Mouse (Mus musculus) limb, embryonic 11.5 days (tissue): ENCODE results near the gene Tsc2. TPM values are rescaled to one million over a fixed set of nuclear protein-coding genes. Genes with fewer than 3 reads are reported as not detected.
A peak's percentile ranks its signal among the peaks of the same experiment; 100 is the strongest.

Experiments used
- ATAC-seq: fragments of 200-750 bp; cut with Nextera tagmentation; 2 replicates; pipeline ENCODE4 v1.8.0; 2017; ENCODE audit warnings: low read depth; ENCODE audit not compliant: insufficient number of reproducible peaks, low FRiP score, low TSS enrichment
- DNase-seq: peaks from one replicate; pipeline ENCODE4 v3.0.0-alpha.2; 2015; ENCODE audit warnings: low spot score
- H3K27ac ChIP-seq: fragments of 300-500 bp; sonication (generic); replicated peaks from 2 replicates; pipeline ENCODE4 v1.5.1; 2014; ENCODE audit warnings: low read depth, mild to moderate bottlenecking, low read length
- H3K27me3 ChIP-seq: fragments of 300-500 bp; sonication (generic); 2 replicates; pipeline ENCODE4 v1.6.1; 2014; ENCODE audit warnings: mild to moderate bottlenecking, low read length, mixed read lengths; ENCODE audit not compliant: control insufficient read depth, insufficient read depth
- H3K36me3 ChIP-seq: fragments of 300-500 bp; sonication (generic); 2 replicates; pipeline ENCODE4 v1.6.1; 2014; ENCODE audit warnings: mild to moderate bottlenecking, low read length, moderate library complexity, mixed read lengths; ENCODE audit not compliant: control insufficient read depth, insufficient read depth
- H3K4me1 ChIP-seq: fragments of 300-500 bp; sonication (generic); 2 replicates; pipeline ENCODE4 v1.6.1; 2014; ENCODE audit warnings: low read length, mixed read lengths; ENCODE audit not compliant: control insufficient read depth, insufficient read depth
- H3K4me2 ChIP-seq: fragments of 300-500 bp; sonication (generic); 2 replicates; pipeline ENCODE4 v1.6.1; 2014; ENCODE audit warnings: low read depth, mild to moderate bottlenecking, moderate library complexity; ENCODE audit not compliant: severe bottlenecking
- H3K4me3 ChIP-seq: fragments of 300-500 bp; sonication (generic); 2 replicates; pipeline ENCODE4 v1.5.1; 2014; ENCODE audit warnings: low read depth, low read length
- H3K9ac ChIP-seq: fragments of 300-500 bp; sonication (generic); 2 replicates; pipeline ENCODE4 v1.6.1; 2014; ENCODE audit warnings: mild to moderate bottlenecking, low read length
- H3K9me3 ChIP-seq: fragments of 300-500 bp; sonication (generic); 2 replicates; pipeline ENCODE4 v1.6.1; 2016; ENCODE audit warnings: low read length; ENCODE audit not compliant: control insufficient read depth
- WGBS: fragments of 180-500 bp; shearing (Covaris S2); extraction: QIAGEN DNeasy Blood & Tissue Kit; methylation state at CpG from one replicate; pipeline ENCODE4 v1.1.7; 2014; 5-methylcytosine and 5-hydroxymethylcytosine counted together
- polyA plus RNA-seq: library from polyadenylated mRNA; unstranded; fragments of >200 nt; fragmentation: Nextera tagmentation; extraction: Ambion mirVana; gene quantifications from 2 replicates; pipeline ENCODE4 v1.2.1, GENCODE M21; 2014

Tsc2 gene
- polyA plus RNA-seq, 1 experiment from 2014 or later = 62.7 TPM

GRCm38 (mm10) chr17:24617561-24618194 is 14.8 kb downstream of the Tsc2 start:
- H3K9me3 ChIP-seq = no peaks in the 10 kb centered on the region
- H3K4me3 ChIP-seq = no peak overlapping the region
- H3K27ac ChIP-seq = no peak overlapping the region
- ATAC-seq (no peak), DNase-seq (no peak)
- WGBS = 87% methylated on average over 14 of the region's 14 CpGs
- H3K36me3 ChIP-seq = peaks cover 35% of the 10 kb centered on the region
- no peaks in the 10 kb centered on the region for H3K27me3 ChIP-seq
- no peaks in the 10 kb centered on the region for H3K4me1 ChIP-seq
- H3K9ac ChIP-seq = no peak overlapping the region
- no peak overlapping the region for H3K4me2 ChIP-seq

- no peak overlapping the region for H3K4me3 ChIP-seq
- DNase-seq (no peak), ATAC-seq (no peak)
- peaks cover 21% of the 10 kb centered on the region for H3K36me3 ChIP-seq
- H3K27ac ChIP-seq = no peak overlapping the region
- no peak overlapping the region for H3K4me2 ChIP-seq
- no peak overlapping the region for H3K9ac ChIP-seq
- WGBS = 89% methylated on average over 2 of the region's 2 CpGs
- H3K4me1 ChIP-seq = no peaks in the 10 kb centered on the region
- no peaks in the 10 kb centered on the region for H3K27me3 ChIP-seq
- H3K9me3 ChIP-seq = no peaks in the 10 kb centered on the region
Observed at GRCm38 (mm10) chr17:24610711-24611110, 21.7 kb downstream of the Tsc2 start.

- H3K4me3 ChIP-seq = no peak overlapping the region
- DNase-seq (no peak), ATAC-seq (no peak)
- H3K9me3 ChIP-seq = no peaks in the 10 kb centered on the region
- no peak overlapping the region for H3K9ac ChIP-seq
- no peak overlapping the region for H3K27ac ChIP-seq
- no peaks in the 10 kb centered on the region for H3K4me1 ChIP-seq
- no peak overlapping the region for H3K4me2 ChIP-seq
- peaks cover 10% of the 10 kb centered on the region for H3K36me3 ChIP-seq
- WGBS = 94% methylated on average over 8 of the region's 8 CpGs
- H3K27me3 ChIP-seq = no peaks in the 10 kb centered on the region
Observed at GRCm38 (mm10) chr17:24608874-24609273, 23.6 kb downstream of the Tsc2 start.

- no peak overlapping the region for H3K27ac ChIP-seq
- H3K27me3 ChIP-seq = no peaks in the 10 kb centered on the region
- 87% methylated on average over 4 of the region's 4 CpGs for WGBS
- peaks cover 6% of the 10 kb centered on the region for H3K36me3 ChIP-seq
- no peak overlapping the region for H3K4me2 ChIP-seq
- DNase-seq (no peak), ATAC-seq (no peak)
- H3K9me3 ChIP-seq = no peaks in the 10 kb centered on the region
- no peak overlapping the region for H3K9ac ChIP-seq
- H3K4me1 ChIP-seq = no peaks in the 10 kb centered on the region
- H3K4me3 ChIP-seq = no peak overlapping the region
Observed at GRCm38 (mm10) chr17:24608370-24608769, 24.1 kb downstream of the Tsc2 start.

GRCm38 (mm10) chr17:24604557-24604956 is 27.9 kb downstream of the Tsc2 start:
- 80% methylated on average over 3 of the region's 3 CpGs for WGBS
- Histone ChIP-seq H3K27me3 (no peaks in the 10 kb centered on the region), H3K36me3 (peaks cover 21% of the 10 kb centered on the region), H3K27ac (no peak overlapping the region), H3K9me3 (no peaks in the 10 kb centered on the region), H3K4me2 (no peak overlapping the region), H3K9ac (no peak overlapping the region), H3K4me1 (no peaks in the 10 kb centered on the region), H3K4me3 (no peak overlapping the region)
- DNase-seq (no peak), ATAC-seq (no peak)

GRCm38 (mm10) chr17:24603961-24604360 is 28.5 kb downstream of the Tsc2 start:
- Histone ChIP-seq H3K27me3 (no peaks in the 10 kb centered on the region), H3K27ac (no peak overlapping the region), H3K36me3 (peaks cover 21% of the 10 kb centered on the region), H3K9me3 (no peaks in the 10 kb centered on the region), H3K4me1 (no peaks in the 10 kb centered on the region), H3K4me2 (no peak overlapping the region), H3K4me3 (no peak overlapping the region), H3K9ac (no peak overlapping the region)
- ATAC-seq (no peak), DNase-seq (no peak)
- WGBS = 90% methylated on average over 8 of the region's 8 CpGs

- no peak overlapping the region for H3K4me3 ChIP-seq
- no peak for DNase-seq
- H3K27me3 ChIP-seq = no peaks in the 10 kb centered on the region
- no peaks in the 10 kb centered on the region for H3K9me3 ChIP-seq
- no peak for ATAC-seq
- no peaks in the 10 kb centered on the region for H3K4me1 ChIP-seq
- 94% methylated on average over 4 of the region's 4 CpGs for WGBS
- H3K4me2 ChIP-seq = no peak overlapping the region
- no peak overlapping the region for H3K27ac ChIP-seq
- peaks cover 30% of the 10 kb centered on the region for H3K36me3 ChIP-seq
- H3K9ac ChIP-seq = peak overlapping the region; percentile 5; the same call in 1 of the 2 replicates
Observed at GRCm38 (mm10) chr17:24600502-24600901, 31.9 kb downstream of the Tsc2 start.

- Histone ChIP-seq H3K4me2 (no peak overlapping the region), H3K4me1 (no peaks in the 10 kb centered on the region), H3K27me3 (no peaks in the 10 kb centered on the region), H3K4me3 (no peak overlapping the region), H3K9ac (no peak overlapping the region), H3K9me3 (no peaks in the 10 kb centered on the region), H3K27ac (no peak overlapping the region), H3K36me3 (peaks cover 43% of the 10 kb centered on the region)
- 87% methylated on average over 3 of the region's 3 CpGs for WGBS
- DNase-seq (no peak), ATAC-seq (no peak)
Observed at GRCm38 (mm10) chr17:24597989-24598388, 34.4 kb downstream of the Tsc2 start.
